Mouse (Mus musculus): ENCODE data around the gene Dus1l. TPM values are rescaled to one million over a fixed set of nuclear protein-coding genes. Genes with fewer than 3 reads are reported as not detected.
A peak's percentile ranks its signal among the peaks of the same experiment; 100 is the strongest.
"Not testable (repeated sequence)": the region's sequence is repeated elsewhere in the genome, so short reads cannot be mapped to it uniquely, and the experiment has no call there.

Gene Dus1l
- polyA plus RNA-seq, 1 experiment from 2014 or later = 71.7 TPM

- H3K9me3 ChIP-seq (ENCODE audit: control insufficient read depth, low read length) = no peaks in the 10 kb centered on the region
- ATAC-seq (replicated peaks; ENCODE audit: low FRiP score) (no peak), DNase-seq (ENCODE audit: low spot score) (no peak)
- no peak overlapping the region for H3K4me3 ChIP-seq (ENCODE audit: low read depth, low read length)
- H3K27me3 ChIP-seq (ENCODE audit: control insufficient read depth, insufficient read depth, low read length) = no peaks in the 10 kb centered on the region
- H3K4me2 ChIP-seq (ENCODE audit: low read depth, low read length, severe bottlenecking) = no peak overlapping the region
- no peaks in the 10 kb centered on the region for H3K36me3 ChIP-seq (ENCODE audit: control insufficient read depth, insufficient read depth, low read length)
- 31% methylated on average over 6 of the region's 6 CpGs for WGBS
- H3K4me1 ChIP-seq (replicated peaks; ENCODE audit: control insufficient read depth, insufficient read depth, low read length) = no peaks in the 10 kb centered on the region
- H3K9ac ChIP-seq (ENCODE audit: low read length) = no peak overlapping the region
- no peak overlapping the region for H3K27ac ChIP-seq (ENCODE audit: low read depth, low read length)
Observed at GRCm38 (mm10) chr11:120777123-120777522, 19.1 kb downstream of the Dus1l start.

- peak; percentile 70 for ATAC-seq (replicated peaks; ENCODE audit: low FRiP score)
- H3K27me3 ChIP-seq (ENCODE audit: control insufficient read depth, insufficient read depth, low read length) = no peaks in the 10 kb centered on the region
- peak; percentile 97 for DNase-seq (ENCODE audit: low spot score)
- H3K9ac ChIP-seq (ENCODE audit: low read length) = no peak overlapping the region
- no peak overlapping the region for H3K4me2 ChIP-seq (ENCODE audit: low read depth, low read length, severe bottlenecking)
- WGBS = 30% methylated on average over 15 of the region's 15 CpGs
- no peak overlapping the region for H3K4me3 ChIP-seq (ENCODE audit: low read depth, low read length)
- no peaks in the 10 kb centered on the region for H3K36me3 ChIP-seq (ENCODE audit: control insufficient read depth, insufficient read depth, low read length)
- no peak overlapping the region for H3K27ac ChIP-seq (ENCODE audit: low read depth, low read length)
- H3K9me3 ChIP-seq (ENCODE audit: control insufficient read depth, low read length) = no peaks in the 10 kb centered on the region
- H3K4me1 ChIP-seq (replicated peaks; ENCODE audit: control insufficient read depth, insufficient read depth, low read length) = no peaks in the 10 kb centered on the region
Observed at GRCm38 (mm10) chr11:120775774-120776469, 20.3 kb downstream of the Dus1l start.

GRCm38 (mm10) chr11:120773463-120774190 is 22.6 kb downstream of the Dus1l start:
- 90% methylated on average over 7 of the region's 7 CpGs for WGBS
- no peaks in the 10 kb centered on the region for H3K4me1 ChIP-seq (replicated peaks; ENCODE audit: control insufficient read depth, insufficient read depth, low read length)

GRCm38 (mm10) chr11:120772749-120773148 is 23.5 kb downstream of the Dus1l start:
- H3K9ac ChIP-seq (ENCODE audit: low read length) = no peak overlapping the region
- no peaks in the 10 kb centered on the region for H3K9me3 ChIP-seq (ENCODE audit: control insufficient read depth, low read length)
- ATAC-seq (replicated peaks; ENCODE audit: low FRiP score) (no peak), DNase-seq (ENCODE audit: low spot score) (no peak)
- no peak overlapping the region for H3K27ac ChIP-seq (ENCODE audit: low read depth, low read length)
- no peak overlapping the region for H3K4me3 ChIP-seq (ENCODE audit: low read depth, low read length)
- no peaks in the 10 kb centered on the region for H3K36me3 ChIP-seq (ENCODE audit: control insufficient read depth, insufficient read depth, low read length)
- no peaks in the 10 kb centered on the region for H3K27me3 ChIP-seq (ENCODE audit: control insufficient read depth, insufficient read depth, low read length)
- no peaks in the 10 kb centered on the region for H3K4me1 ChIP-seq (replicated peaks; ENCODE audit: control insufficient read depth, insufficient read depth, low read length)
- H3K4me2 ChIP-seq (ENCODE audit: low read depth, low read length, severe bottlenecking) = no peak overlapping the region
- WGBS = 72% methylated on average over 3 of the region's 3 CpGs

More at GRCm38 (mm10) chr11:120773463-120774190, 22.6 kb downstream of the Dus1l start:
- Histone ChIP-seq H3K27ac (ENCODE audit: low read depth, low read length) (no peak overlapping the region), H3K27me3 (ENCODE audit: control insufficient read depth, insufficient read depth, low read length) (no peaks in the 10 kb centered on the region), H3K36me3 (ENCODE audit: control insufficient read depth, insufficient read depth, low read length) (no peaks in the 10 kb centered on the region), H3K4me2 (ENCODE audit: low read depth, low read length, severe bottlenecking) (no peak overlapping the region), H3K9ac (ENCODE audit: low read length) (no peak overlapping the region), H3K9me3 (ENCODE audit: control insufficient read depth, low read length) (no peaks in the 10 kb centered on the region), H3K4me3 (ENCODE audit: low read depth, low read length) (no peak overlapping the region)
- no peak for ATAC-seq (replicated peaks; ENCODE audit: low FRiP score)
- DNase-seq (ENCODE audit: low spot score) = no peak

- WGBS = 71% methylated on average over 1 of the region's 1 CpGs
- ATAC-seq (replicated peaks; ENCODE audit: low FRiP score) = no peak
- no peak for DNase-seq (ENCODE audit: low spot score)
- no peak overlapping the region for H3K9ac ChIP-seq (ENCODE audit: low read length)
- H3K36me3 ChIP-seq (ENCODE audit: control insufficient read depth, insufficient read depth, low read length) = no peaks in the 10 kb centered on the region
- no peak overlapping the region for H3K4me3 ChIP-seq (ENCODE audit: low read depth, low read length)
- H3K27ac ChIP-seq (ENCODE audit: low read depth, low read length) = no peak overlapping the region
- no peak overlapping the region for H3K4me2 ChIP-seq (ENCODE audit: low read depth, low read length, severe bottlenecking)
- H3K9me3 ChIP-seq (ENCODE audit: control insufficient read depth, low read length) = no peaks in the 10 kb centered on the region
- H3K4me1 ChIP-seq (replicated peaks; ENCODE audit: control insufficient read depth, insufficient read depth, low read length) = no peaks in the 10 kb centered on the region
- no peaks in the 10 kb centered on the region for H3K27me3 ChIP-seq (ENCODE audit: control insufficient read depth, insufficient read depth, low read length)
Observed at GRCm38 (mm10) chr11:120768206-120768605, 28.0 kb downstream of the Dus1l start.

GRCm38 (mm10) chr11:120767023-120767422 is 29.2 kb downstream of the Dus1l start:
- not testable (repeated sequence) for H3K4me2 ChIP-seq (ENCODE audit: low read depth, low read length, severe bottlenecking); H3K9me3 ChIP-seq (ENCODE audit: control insufficient read depth, low read length); H3K4me3 ChIP-seq (ENCODE audit: low read depth, low read length); DNase-seq (ENCODE audit: low spot score); H3K4me1 ChIP-seq (replicated peaks; ENCODE audit: control insufficient read depth, insufficient read depth, low read length); H3K36me3 ChIP-seq (ENCODE audit: control insufficient read depth, insufficient read depth, low read length); H3K27me3 ChIP-seq (ENCODE audit: control insufficient read depth, insufficient read depth, low read length); H3K27ac ChIP-seq (ENCODE audit: low read depth, low read length); ATAC-seq (replicated peaks; ENCODE audit: low FRiP score); H3K9ac ChIP-seq (ENCODE audit: low read length)
- 84% methylated on average over 3 of the region's 7 CpGs for WGBS

GRCm38 (mm10) chr11:120763121-120763999 is 32.8 kb downstream of the Dus1l start:
- ATAC-seq (replicated peaks; ENCODE audit: low FRiP score); H3K9me3 ChIP-seq (ENCODE audit: control insufficient read depth, low read length); H3K36me3 ChIP-seq (ENCODE audit: control insufficient read depth, insufficient read depth, low read length); H3K4me1 ChIP-seq (replicated peaks; ENCODE audit: control insufficient read depth, insufficient read depth, low read length); H3K27me3 ChIP-seq (ENCODE audit: control insufficient read depth, insufficient read depth, low read length); H3K4me3 ChIP-seq (ENCODE audit: low read depth, low read length); DNase-seq (ENCODE audit: low spot score); H3K27ac ChIP-seq (ENCODE audit: low read depth, low read length); H3K4me2 ChIP-seq (ENCODE audit: low read depth, low read length, severe bottlenecking); H3K9ac ChIP-seq (ENCODE audit: low read length): not testable (repeated sequence)
- 11% methylated on average over 2 of the region's 23 CpGs for WGBS

- H3K4me1 ChIP-seq (replicated peaks; ENCODE audit: control insufficient read depth, insufficient read depth, low read length); H3K4me3 ChIP-seq (ENCODE audit: low read depth, low read length); H3K9me3 ChIP-seq (ENCODE audit: control insufficient read depth, low read length); DNase-seq (ENCODE audit: low spot score); ATAC-seq (replicated peaks; ENCODE audit: low FRiP score); H3K27me3 ChIP-seq (ENCODE audit: control insufficient read depth, insufficient read depth, low read length); H3K9ac ChIP-seq (ENCODE audit: low read length); H3K27ac ChIP-seq (ENCODE audit: low read depth, low read length); H3K4me2 ChIP-seq (ENCODE audit: low read depth, low read length, severe bottlenecking); H3K36me3 ChIP-seq (ENCODE audit: control insufficient read depth, insufficient read depth, low read length): not testable (repeated sequence)
- WGBS = 16% methylated on average over 14 of the region's 14 CpGs
Observed at GRCm38 (mm10) chr11:120762672-120763041, 33.5 kb downstream of the Dus1l start, which contains the start of gene Hmga1b. Hmga1b (plus strand) TSS chr11:120762794.

Measured in forebrain, embryonic 11.5 days (tissue).